Mouse (Mus musculus): Measurements from ENCODE around the gene Foxn3. TPM values are rescaled to one million over a fixed set of nuclear protein-coding genes. Genes with fewer than 3 reads are reported as not detected.

Foxn3 gene
- polyA plus RNA-seq, 1 experiment from 2014 or later, result 94.3 TPM

GRCm38 (mm10) chr12:99335628-99336027 lies 227.8 kb downstream of the Foxn3 start:
- TF ChIP-seq EP300 (IDR thresholded peaks at IDR 0.05), result no peak
- H3K27ac ChIP-seq (ENCODE audit: low read length), result no peak overlapping the region
- ATAC-seq, result no peak

DNA sequence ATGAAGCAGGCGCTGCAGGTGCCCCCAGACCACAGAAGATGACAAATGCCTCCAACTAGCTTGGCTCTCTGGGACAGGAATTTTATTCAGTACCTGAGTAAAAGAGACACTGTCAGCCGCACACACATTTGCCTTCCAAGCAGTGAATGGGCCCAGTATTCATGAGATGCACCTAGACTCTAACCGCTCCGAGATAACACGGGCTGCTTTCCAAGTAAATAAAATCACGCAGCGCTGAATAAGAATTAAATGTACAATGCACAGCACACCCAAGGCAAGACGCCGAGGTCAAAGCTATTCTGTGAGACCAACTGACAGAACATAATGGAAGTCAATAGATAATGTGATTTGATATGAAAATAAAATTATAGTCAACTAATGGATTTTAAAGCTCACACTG lies 229.4 kb downstream of the Foxn3 start:
- ATAC-seq (no peak), DNase-seq (ENCODE audit: low spot score) (no peak)
- Histone ChIP-seq H3K4me2 (replicated peaks; ENCODE audit: low read depth, low read length) (no peak overlapping the region), H3K27ac (ENCODE audit: low read length) (no peak overlapping the region), H3K4me3 (ENCODE audit: low read depth, low read length) (no peak overlapping the region), H3K36me3 (ENCODE audit: insufficient read depth, low read length) (no peaks in the 10 kb centered on the region), H3K9me3 (ENCODE audit: low read length) (no peaks in the 10 kb centered on the region), H3K27me3 (replicated peaks; ENCODE audit: insufficient read depth, low read length) (no peaks in the 10 kb centered on the region), H3K9ac (replicated peaks; ENCODE audit: low read depth) (no peak overlapping the region), H3K4me1 (ENCODE audit: insufficient read depth, low read depth, low read length) (peaks cover 21% of the 10 kb centered on the region; the same call in 1 of the 2 replicates)
- 64% methylated on average over 9 of the region's 9 CpGs for WGBS
- TF ChIP-seq CTCF (IDR thresholded peaks at IDR 0.05) (no peak), EP300 (IDR thresholded peaks at IDR 0.05) (no peak)

More at GRCm38 (mm10) chr12:99335628-99336027, 227.8 kb downstream of the Foxn3 start:
- no peak overlapping the region for H3K9ac ChIP-seq (replicated peaks; ENCODE audit: low read depth)
- WGBS, result 55% methylated on average over 9 of the region's 9 CpGs
- no peaks in the 10 kb centered on the region for H3K36me3 ChIP-seq (ENCODE audit: insufficient read depth, low read length)
- H3K4me2 ChIP-seq (replicated peaks; ENCODE audit: low read depth, low read length), result no peak overlapping the region
- no peak for DNase-seq (ENCODE audit: low spot score)
- H3K9me3 ChIP-seq (ENCODE audit: low read length), result no peaks in the 10 kb centered on the region
- no peaks in the 10 kb centered on the region for H3K27me3 ChIP-seq (replicated peaks; ENCODE audit: insufficient read depth, low read length)
- H3K4me1 ChIP-seq (ENCODE audit: insufficient read depth, low read depth, low read length), result peaks cover 21% of the 10 kb centered on the region; the same call in 1 of the 2 replicates
- no peak overlapping the region for H3K4me3 ChIP-seq (ENCODE audit: low read depth, low read length)

GRCm38 (mm10) chr12:99333304-99333968 lies 229.9 kb downstream of the Foxn3 start:
- no peaks in the 10 kb centered on the region for H3K36me3 ChIP-seq (ENCODE audit: insufficient read depth, low read length)
- DNase-seq (ENCODE audit: low spot score) (no peak), ATAC-seq (no peak)
- H3K27me3 ChIP-seq (replicated peaks; ENCODE audit: insufficient read depth, low read length), result no peaks in the 10 kb centered on the region
- no peaks in the 10 kb centered on the region for H3K9me3 ChIP-seq (ENCODE audit: low read length)
- TF ChIP-seq CTCF (IDR thresholded peaks at IDR 0.05), result no peak
- TF ChIP-seq EP300 (IDR thresholded peaks at IDR 0.05), result no peak
- H3K4me2 ChIP-seq (replicated peaks; ENCODE audit: low read depth, low read length), result no peak overlapping the region
- no peak overlapping the region for H3K4me3 ChIP-seq (ENCODE audit: low read depth, low read length)
- H3K4me1 ChIP-seq (ENCODE audit: insufficient read depth, low read depth, low read length), result peaks cover 21% of the 10 kb centered on the region; the same call in 1 of the 2 replicates
- no peak overlapping the region for H3K9ac ChIP-seq (replicated peaks; ENCODE audit: low read depth)
- WGBS, result 69% methylated on average over 20 of the region's 20 CpGs
- no peak overlapping the region for H3K27ac ChIP-seq (ENCODE audit: low read length)

GRCm38 (mm10) chr12:99332144-99332807 lies 231.1 kb downstream of the Foxn3 start:
- Histone ChIP-seq H3K27me3 (replicated peaks; ENCODE audit: insufficient read depth, low read length) (no peaks in the 10 kb centered on the region), H3K9me3 (ENCODE audit: low read length) (no peaks in the 10 kb centered on the region), H3K4me1 (ENCODE audit: insufficient read depth, low read depth, low read length) (peaks cover 21% of the 10 kb centered on the region; the same call in 1 of the 2 replicates), H3K4me2 (replicated peaks; ENCODE audit: low read depth, low read length) (no peak overlapping the region), H3K36me3 (ENCODE audit: insufficient read depth, low read length) (no peaks in the 10 kb centered on the region), H3K9ac (replicated peaks; ENCODE audit: low read depth) (no peak overlapping the region), H3K4me3 (ENCODE audit: low read depth, low read length) (no peak overlapping the region), H3K27ac (ENCODE audit: low read length) (no peak overlapping the region)
- TF ChIP-seq EP300 (IDR thresholded peaks at IDR 0.05), result no peak
- TF ChIP-seq CTCF (IDR thresholded peaks at IDR 0.05), result no peak
- peak; percentile 34; the same call in 1 of the 2 replicates for ATAC-seq
- WGBS, result 63% methylated on average over 16 of the region's 16 CpGs
- DNase-seq (ENCODE audit: low spot score), result no peak

GRCm38 (mm10) chr12:99331341-99331947 lies 231.9 kb downstream of the Foxn3 start:
- ATAC-seq (no peak), DNase-seq (ENCODE audit: low spot score) (no peak)
- 42% methylated on average over 7 of the region's 8 CpGs for WGBS
- no peaks in the 10 kb centered on the region for H3K27me3 ChIP-seq (replicated peaks; ENCODE audit: insufficient read depth, low read length)
- no peaks in the 10 kb centered on the region for H3K9me3 ChIP-seq (ENCODE audit: low read length)
- H3K36me3 ChIP-seq (ENCODE audit: insufficient read depth, low read length), result no peaks in the 10 kb centered on the region
- TF ChIP-seq CTCF (IDR thresholded peaks at IDR 0.05) (no peak), EP300 (IDR thresholded peaks at IDR 0.05) (no peak)
- no peak overlapping the region for H3K27ac ChIP-seq (ENCODE audit: low read length)
- H3K4me1 ChIP-seq (ENCODE audit: insufficient read depth, low read depth, low read length), result peaks cover 13% of the 10 kb centered on the region; the same call in 1 of the 2 replicates
- no peak overlapping the region for H3K4me3 ChIP-seq (ENCODE audit: low read depth, low read length)
- H3K9ac ChIP-seq (replicated peaks; ENCODE audit: low read depth), result no peak overlapping the region
- no peak overlapping the region for H3K4me2 ChIP-seq (replicated peaks; ENCODE audit: low read depth, low read length)

GRCm38 (mm10) chr12:99330822-99331285 lies 232.5 kb downstream of the Foxn3 start:
- H3K9me3 ChIP-seq (ENCODE audit: low read length), result no peaks in the 10 kb centered on the region
- TF ChIP-seq EP300 (IDR thresholded peaks at IDR 0.05), result no peak
- no peak for TF ChIP-seq CTCF (IDR thresholded peaks at IDR 0.05)
- H3K27me3 ChIP-seq (replicated peaks; ENCODE audit: insufficient read depth, low read length), result no peaks in the 10 kb centered on the region
- H3K4me1 ChIP-seq (ENCODE audit: insufficient read depth, low read depth, low read length), result peaks cover 7% of the 10 kb centered on the region; the same call in 1 of the 2 replicates
- ATAC-seq (no peak), DNase-seq (ENCODE audit: low spot score) (no peak)
- no peak overlapping the region for H3K4me2 ChIP-seq (replicated peaks; ENCODE audit: low read depth, low read length)
- H3K36me3 ChIP-seq (ENCODE audit: insufficient read depth, low read length), result no peaks in the 10 kb centered on the region
- no peak overlapping the region for H3K27ac ChIP-seq (ENCODE audit: low read length)
- no peak overlapping the region for H3K9ac ChIP-seq (replicated peaks; ENCODE audit: low read depth)
- H3K4me3 ChIP-seq (ENCODE audit: low read depth, low read length), result no peak overlapping the region
- 82% methylated on average over 12 of the region's 12 CpGs for WGBS
